Mouse (Mus musculus): Measurements from ENCODE around the gene Olfr403. TPM values are rescaled to one million over a fixed set of nuclear protein-coding genes. Genes with fewer than 3 reads are reported as not detected.

The Olfr403 gene
- total and polyA plus RNA-seq, 3 experiments: not detected

- H3K27me3 ChIP-seq (ENCODE audit: control insufficient read depth in 1 of 2, insufficient read depth in 2 of 2, low read length in 2 of 2): no peaks in the 10 kb centered on the region
These were observed 25.2 kb downstream of the Olfr403 start, which contains the start of gene Olfr43 for GRCm38 (mm10) chr11:74211279-74211678. TSS of gene Olfr43 (minus strand) at chr11:74211379.

GRCm38 (mm10) chr11:74241201-74241600 is 55.2 kb downstream of the Olfr403 start:
- Histone ChIP-seq H3K4me1 (ENCODE audit: control insufficient read depth in 1 of 2, insufficient read depth in 2 of 2, low read length in 2 of 2) (no peaks in the 10 kb centered on the region), H3K9me3 (replicated peaks; ENCODE audit: insufficient read depth, low read length) (no peaks in the 10 kb centered on the region), H3K27ac (ENCODE audit: control insufficient read depth, low read depth, low read length) (no peak overlapping the region), H3K27me3 (ENCODE audit: control insufficient read depth in 1 of 2, insufficient read depth in 2 of 2, low read length in 2 of 2) (no peaks in the 10 kb centered on the region; a peak in 1 of 4 replicates), H3K36me3 (ENCODE audit: control insufficient read depth in 1 of 2, insufficient read depth in 2 of 2, low read length in 2 of 2) (no peaks in the 10 kb centered on the region), H3K9ac (ENCODE audit: control insufficient read depth, low read depth, low read length, poor library complexity, severe bottlenecking) (no peak overlapping the region), H3K79me2 (ENCODE audit: control insufficient read depth, insufficient read depth, low read length, poor library complexity) (no peaks in the 10 kb centered on the region), H3K4me3 (ENCODE audit: control insufficient read depth in 1 of 2, insufficient read depth in 1 of 2, low read depth in 2 of 2, low read length in 2 of 2) (no peak overlapping the region)
- no peak for DNase-seq (ENCODE audit: low read depth, low spot score)
- no peak for TF ChIP-seq RAD21 (IDR thresholded peaks at IDR 0.05; ENCODE audit: low read depth, low read length)
- TF ChIP-seq MXI1 (IDR thresholded peaks at IDR 0.05; ENCODE audit: low read depth, low read length): no peak
- TF ChIP-seq SIN3A (IDR thresholded peaks at IDR 0.05; ENCODE audit: low read length): no peak

More at GRCm38 (mm10) chr11:74211279-74211678, 25.2 kb downstream of the Olfr403 start, which contains the start of gene Olfr43:
- Histone ChIP-seq H3K4me1 (ENCODE audit: control insufficient read depth in 1 of 2, insufficient read depth in 2 of 2, low read length in 2 of 2) (no peaks in the 10 kb centered on the region), H3K9ac (ENCODE audit: control insufficient read depth, low read depth, low read length, poor library complexity, severe bottlenecking) (no peak within 1 kb of the TSS), H3K4me3 (ENCODE audit: control insufficient read depth in 1 of 2, insufficient read depth in 1 of 2, low read depth in 2 of 2, low read length in 2 of 2) (no peak within 1 kb of the TSS), H3K27ac (ENCODE audit: control insufficient read depth, low read depth, low read length) (no peak within 1 kb of the TSS), H3K79me2 (ENCODE audit: control insufficient read depth, insufficient read depth, low read length, poor library complexity) (no peaks in the 10 kb centered on the region), H3K36me3 (ENCODE audit: control insufficient read depth in 1 of 2, insufficient read depth in 2 of 2, low read length in 2 of 2) (no peaks in the 10 kb centered on the region), H3K9me3 (replicated peaks; ENCODE audit: insufficient read depth, low read length) (no peaks in the 10 kb centered on the region)
- no peak for DNase-seq (ENCODE audit: low read depth, low spot score)
- TF ChIP-seq MAZ (IDR thresholded peaks at IDR 0.05; ENCODE audit: low read depth, low read length) (no peak), SIN3A (IDR thresholded peaks at IDR 0.05; ENCODE audit: low read length) (no peak)

Other genes starting within 250 kb of the Olfr403 start
- not detected in 2 replicates for gene Olfr23, start 249.6 kb upstream of the Olfr403 start, total RNA-seq (2012; rRNA removed)
- not detected for gene Olfr23, start 249.6 kb upstream of the Olfr403 start, polyA plus RNA-seq (2012; ENCODE audit: insufficient read depth in 1 of 2, insufficient read length in 2 of 2, low read depth in 1 of 2, low replicate concordance in 2 of 2, missing spikeins in 1 of 2)
- not detected in 2 replicates for gene Olfr397, start 225.4 kb upstream of the Olfr403 start, total RNA-seq (2012; rRNA removed)
- not detected for gene Olfr397, start 225.4 kb upstream of the Olfr403 start, polyA plus RNA-seq (2012; ENCODE audit: insufficient read depth in 1 of 2, insufficient read length in 2 of 2, low read depth in 1 of 2, low replicate concordance in 2 of 2, missing spikeins in 1 of 2)
- gene Olfr398, start 195.8 kb upstream of the Olfr403 start, total RNA-seq (2012; rRNA removed): not detected in 2 replicates
- gene Olfr398, start 195.8 kb upstream of the Olfr403 start, polyA plus RNA-seq (2012; ENCODE audit: insufficient read depth in 1 of 2, insufficient read length in 2 of 2, low read depth in 1 of 2, low replicate concordance in 2 of 2, missing spikeins in 1 of 2): not detected
- gene Olfr139, start 129.7 kb upstream of the Olfr403 start, total RNA-seq (2012; rRNA removed): not detected in 2 replicates
- not detected for gene Olfr139, start 129.7 kb upstream of the Olfr403 start, polyA plus RNA-seq (2012; ENCODE audit: insufficient read depth in 1 of 2, insufficient read length in 2 of 2, low read depth in 1 of 2, low replicate concordance in 2 of 2, missing spikeins in 1 of 2)
- not detected in 2 replicates for gene Olfr399, start 129.6 kb upstream of the Olfr403 start, total RNA-seq (2012; rRNA removed)
- gene Olfr399, start 129.6 kb upstream of the Olfr403 start, polyA plus RNA-seq (2012; ENCODE audit: insufficient read depth in 1 of 2, insufficient read length in 2 of 2, low read depth in 1 of 2, low replicate concordance in 2 of 2, missing spikeins in 1 of 2): not detected
- gene Zfp616, start 116.3 kb upstream of the Olfr403 start, total RNA-seq (2012; rRNA removed): not detected in 2 replicates
- gene Zfp616, start 116.3 kb upstream of the Olfr403 start, polyA plus RNA-seq (2012; ENCODE audit: insufficient read depth in 1 of 2, insufficient read length in 2 of 2, low read depth in 1 of 2, low replicate concordance in 2 of 2, missing spikeins in 1 of 2): not detected
- gene Olfr401, start 72.5 kb upstream of the Olfr403 start, total RNA-seq (2012; rRNA removed): not detected in 2 replicates
- not detected for gene Olfr401, start 72.5 kb upstream of the Olfr403 start, polyA plus RNA-seq (2012; ENCODE audit: insufficient read depth in 1 of 2, insufficient read length in 2 of 2, low read depth in 1 of 2, low replicate concordance in 2 of 2, missing spikeins in 1 of 2)
- gene Olfr402, start 32.7 kb upstream of the Olfr403 start, total RNA-seq (2012; rRNA removed): not detected in 2 replicates
- not detected for gene Olfr402, start 32.7 kb upstream of the Olfr403 start, polyA plus RNA-seq (2012; ENCODE audit: insufficient read depth in 1 of 2, insufficient read length in 2 of 2, low read depth in 1 of 2, low replicate concordance in 2 of 2, missing spikeins in 1 of 2)
- gene Olfr43, start 25.1 kb downstream of the Olfr403 start, total RNA-seq (2012; rRNA removed): not detected in 2 replicates
- gene Olfr43, start 25.1 kb downstream of the Olfr403 start, polyA plus RNA-seq (2012; ENCODE audit: insufficient read depth in 1 of 2, insufficient read length in 2 of 2, low read depth in 1 of 2, low replicate concordance in 2 of 2, missing spikeins in 1 of 2): not detected
- gene Olfr406, start 73.6 kb downstream of the Olfr403 start, total RNA-seq (2012; rRNA removed): not detected in 2 replicates
- gene Olfr406, start 73.6 kb downstream of the Olfr403 start, polyA plus RNA-seq (2012; ENCODE audit: insufficient read depth in 1 of 2, insufficient read length in 2 of 2, low read depth in 1 of 2, low replicate concordance in 2 of 2, missing spikeins in 1 of 2): not detected
- not detected in 2 replicates for gene Olfr59, start 97.5 kb downstream of the Olfr403 start, total RNA-seq (2012; rRNA removed)
- not detected for gene Olfr59, start 97.5 kb downstream of the Olfr403 start, polyA plus RNA-seq (2012; ENCODE audit: insufficient read depth in 1 of 2, insufficient read length in 2 of 2, low read depth in 1 of 2, low replicate concordance in 2 of 2, missing spikeins in 1 of 2)
- gene Olfr410, start 151.8 kb downstream of the Olfr403 start, total RNA-seq (2012; rRNA removed): not detected in 2 replicates
- gene Olfr410, start 151.8 kb downstream of the Olfr403 start, polyA plus RNA-seq (2012; ENCODE audit: insufficient read depth in 1 of 2, insufficient read length in 2 of 2, low read depth in 1 of 2, low replicate concordance in 2 of 2, missing spikeins in 1 of 2): not detected
- not detected in 2 replicates for gene Olfr411, start 166.4 kb downstream of the Olfr403 start, total RNA-seq (2012; rRNA removed)
- gene Olfr411, start 166.4 kb downstream of the Olfr403 start, polyA plus RNA-seq (2012; ENCODE audit: insufficient read depth in 1 of 2, insufficient read length in 2 of 2, low read depth in 1 of 2, low replicate concordance in 2 of 2, missing spikeins in 1 of 2): not detected
- not detected in 2 replicates for gene Olfr412, start 175.8 kb downstream of the Olfr403 start, total RNA-seq (2012; rRNA removed)
- not detected for gene Olfr412, start 175.8 kb downstream of the Olfr403 start, polyA plus RNA-seq (2012; ENCODE audit: insufficient read depth in 1 of 2, insufficient read length in 2 of 2, low read depth in 1 of 2, low replicate concordance in 2 of 2, missing spikeins in 1 of 2)